Mouse (Mus musculus) olfactory bulb, adult 2 months (tissue): Measurements from ENCODE around the gene Igsf21.

ENCODE experiments used
- CTCF ChIP-seq: fragments of 200-500 bp; IDR thresholded peaks from 2 replicates; pipeline ENCODE4 v1.5.1; 2012; ENCODE audit warnings: low read depth, mild to moderate bottlenecking, low read length, moderate library complexity; ENCODE audit not compliant: insufficient read depth
- POLR2A ChIP-seq: fragments of 200-500 bp; IDR thresholded peaks from 2 replicates; pipeline ENCODE4 v1.6.1; 2012; ENCODE audit warnings: mild to moderate bottlenecking, low read depth, low read length, moderate library complexity; ENCODE audit not compliant: insufficient read depth

GRCm38 (mm10) chr4:139993111-139993755, 253.4 kb downstream of the Igsf21 start:
- TF ChIP-seq CTCF: no peak
- no peak for TF ChIP-seq POLR2A
